Mouse (Mus musculus) megakaryocyte, adult 5-6 weeks (primary cell): ENCODE data around the gene Wapl. TPM values are rescaled to one million over a fixed set of nuclear protein-coding genes. Genes with fewer than 3 reads are reported as not detected.

Experiments
- ATAC-seq: 2 replicates; pipeline ENCODE4 v1.8.0; 2016; ENCODE audit warnings: mild to moderate bottlenecking, inconsistent platforms; ENCODE audit not compliant: poor library complexity, severe bottlenecking
- total RNA-seq, 2 experiments: library from RNA; stranded (forward) in 1 of 2; stranded (reverse) in 1 of 2; fragments of 153-499, 151-499 nt in 1 of 2; fragments of 221-1000, 200-1000 nt in 1 of 2; gene quantifications; 2 replicates each; pipeline versions ENCODE4 v1.2.3 to v1.2.4; 2015 to 2017

Wapl gene
- total RNA-seq, 2 experiments from 2014 or later, result 71.7 to 94.2 TPM

DNA sequence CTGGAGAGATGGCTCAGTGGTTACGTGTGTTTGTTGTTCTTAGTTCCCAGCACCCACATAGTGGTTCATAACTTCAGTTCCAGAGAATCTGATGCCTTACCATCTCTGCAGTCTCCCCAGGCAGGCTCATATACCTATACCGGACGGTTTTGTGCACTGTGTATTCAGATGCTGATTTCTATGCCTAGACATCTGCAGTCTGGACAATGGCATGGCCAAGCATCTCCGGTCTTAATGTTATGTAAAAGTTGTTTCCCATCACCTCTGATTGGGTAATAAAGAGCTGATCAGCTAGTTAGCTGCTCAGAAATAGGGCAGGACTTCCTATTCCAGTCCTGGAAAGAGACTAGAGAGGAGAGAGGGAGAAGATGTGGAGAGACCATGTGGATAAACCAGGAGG, 20.2 kb downstream of the Wapl start:
- no peak for ATAC-seq

DNA sequence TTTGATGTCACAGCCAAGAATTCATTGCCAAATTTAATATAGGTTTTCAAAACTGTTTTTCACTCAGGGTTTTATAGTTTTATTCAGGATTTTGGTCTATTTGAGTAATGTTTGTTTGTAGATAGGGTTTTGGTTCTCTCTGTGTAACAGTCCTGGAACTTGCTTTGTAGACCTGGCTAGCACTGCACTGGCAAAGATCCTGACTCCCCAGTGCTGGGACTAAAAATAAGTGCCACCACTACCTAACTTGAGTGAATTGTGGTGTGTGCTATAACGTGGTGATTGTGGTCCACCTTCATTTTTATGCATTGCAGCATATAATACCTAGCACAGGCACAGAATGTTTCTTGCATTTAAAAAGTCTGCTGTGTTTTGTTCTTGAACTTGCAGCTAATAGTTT, 23.6 kb downstream of the Wapl start:
- no peak for ATAC-seq

GRCm38 (mm10) chr14:34710209-34710608, 36.5 kb downstream of the Wapl start:
- no peak for ATAC-seq

DNA sequence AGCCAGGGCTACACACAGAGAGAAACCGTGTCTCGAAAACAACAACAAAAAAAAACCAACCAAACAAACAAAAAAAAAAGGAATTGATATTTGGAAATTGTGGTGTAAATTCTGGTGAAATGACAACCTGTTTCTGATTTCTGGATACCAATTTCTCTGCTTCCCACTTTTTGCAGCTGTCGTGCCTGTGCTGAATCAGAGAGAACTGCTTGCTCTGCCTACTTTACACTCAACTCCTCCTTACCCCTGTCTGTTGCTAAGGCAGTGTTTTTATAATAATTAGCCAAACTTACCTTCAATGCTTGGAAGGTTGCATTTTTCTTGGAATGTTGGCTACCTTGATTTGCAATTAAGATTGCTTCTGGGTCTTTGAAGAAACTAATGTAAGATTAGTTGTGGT, 38.3 kb downstream of the Wapl start:
- ATAC-seq, result no peak

DNA sequence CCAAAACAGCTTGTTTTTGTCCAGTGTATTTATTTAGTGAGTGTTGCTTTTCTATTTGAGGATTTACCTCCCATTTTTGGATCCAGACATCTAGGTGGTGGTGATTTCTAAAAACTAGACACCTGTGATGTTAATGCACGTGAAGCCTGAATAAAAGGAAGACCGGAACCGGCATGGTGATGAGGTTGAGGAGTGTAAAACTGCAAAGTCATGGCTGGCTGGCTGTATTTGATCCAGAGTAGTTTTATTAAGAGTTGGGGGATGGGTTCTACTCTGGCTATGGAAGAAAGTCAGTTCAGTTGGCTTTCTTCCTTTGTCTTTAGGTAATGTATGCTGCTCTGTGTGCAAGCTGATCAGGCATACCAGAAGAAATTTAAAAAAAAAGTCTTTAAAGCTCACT, 39.1 kb downstream of the Wapl start:
- ATAC-seq, result no peak

GRCm38 (mm10) chr14:34718150-34718549, 44.4 kb downstream of the Wapl start:
- ATAC-seq, result no peak

DNA sequence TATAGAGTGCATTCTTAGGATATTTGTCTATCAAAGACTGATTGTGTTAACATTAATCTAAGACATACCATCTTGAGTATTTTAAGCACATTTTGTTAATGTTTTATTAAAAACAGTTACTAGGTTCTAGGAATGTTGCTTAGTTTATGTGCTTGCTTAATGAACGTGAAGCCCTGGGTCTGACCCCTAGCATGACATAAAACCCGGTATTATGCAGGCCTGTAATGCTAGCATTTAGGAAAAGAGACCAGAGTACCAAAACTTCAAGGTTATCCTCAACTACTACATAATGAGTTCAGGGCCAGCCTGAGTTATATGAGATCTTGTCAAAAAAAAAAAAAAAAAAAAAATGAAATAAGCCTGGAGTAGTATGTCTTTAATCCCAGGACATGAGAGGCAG, 54.0 kb downstream of the Wapl start:
- no peak for ATAC-seq

GRCm38 (mm10) chr14:34735405-34735804, 61.7 kb downstream of the Wapl start:
- no peak for ATAC-seq

GRCm38 (mm10) chr14:34745401-34745800, 71.7 kb downstream of the Wapl start:
- no peak for ATAC-seq

GRCm38 (mm10) chr14:34755731-34756130, 82.0 kb downstream of the Wapl start:
- ATAC-seq, result no peak

DNA sequence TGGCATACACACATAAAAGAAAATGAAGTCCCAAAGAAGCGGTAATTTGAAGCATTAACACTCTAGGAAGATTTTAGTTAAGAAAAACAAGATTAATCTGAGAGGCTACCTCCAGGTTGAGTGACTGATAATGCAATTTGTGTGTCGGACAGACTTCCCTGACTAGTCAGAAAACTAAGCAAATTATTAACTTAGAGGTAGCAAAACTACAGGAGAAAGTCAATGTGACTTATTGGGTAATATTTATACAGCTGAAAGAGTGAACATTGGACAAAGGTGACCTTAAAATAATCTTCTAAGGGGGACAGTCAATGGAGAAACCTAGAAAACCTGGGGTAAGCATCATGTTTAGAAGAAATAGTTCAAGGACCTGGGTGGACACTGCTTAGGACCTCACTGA, 86.2 kb downstream of the Wapl start:
- ATAC-seq, result no peak

DNA sequence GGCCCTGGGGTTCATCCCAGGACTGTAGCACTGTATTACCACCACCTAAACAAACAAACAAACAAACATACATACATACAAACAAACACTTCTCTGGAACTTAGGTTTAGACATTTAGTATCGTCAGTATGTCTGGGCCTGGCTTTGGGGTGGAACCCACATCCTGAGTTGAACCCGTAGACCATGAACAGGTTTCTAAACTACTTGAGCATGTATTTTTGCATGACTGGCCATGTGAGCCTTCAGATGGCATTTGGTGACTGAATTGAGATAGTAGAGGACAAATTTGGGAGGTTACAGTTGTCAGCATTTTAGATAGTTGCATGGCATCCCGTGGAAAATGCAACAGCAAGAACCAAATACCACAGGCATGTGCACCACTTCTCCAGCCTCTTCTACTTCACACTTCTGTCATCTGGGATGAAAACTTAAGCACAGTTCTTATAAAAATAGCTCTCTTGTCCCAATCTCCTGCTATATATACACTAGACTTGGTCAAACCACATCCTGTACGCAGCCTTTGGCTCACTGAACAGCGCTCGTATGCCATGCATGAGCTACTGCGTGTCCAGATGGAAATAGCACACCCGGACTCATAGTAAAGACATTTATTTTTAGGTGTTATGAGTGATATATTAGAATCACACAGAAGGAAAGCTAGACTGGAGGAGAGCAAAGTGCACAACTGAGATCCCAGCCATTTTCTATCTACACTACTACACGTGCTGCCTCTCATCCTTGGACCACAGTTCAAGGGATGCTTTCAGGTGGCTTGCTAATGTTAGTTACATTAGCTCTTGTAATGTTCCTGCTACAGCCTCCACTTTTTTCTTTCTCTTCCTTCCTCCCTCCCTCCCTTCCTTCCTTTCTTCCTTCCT, 87.6 kb downstream of the Wapl start:
- no peak for ATAC-seq

DNA sequence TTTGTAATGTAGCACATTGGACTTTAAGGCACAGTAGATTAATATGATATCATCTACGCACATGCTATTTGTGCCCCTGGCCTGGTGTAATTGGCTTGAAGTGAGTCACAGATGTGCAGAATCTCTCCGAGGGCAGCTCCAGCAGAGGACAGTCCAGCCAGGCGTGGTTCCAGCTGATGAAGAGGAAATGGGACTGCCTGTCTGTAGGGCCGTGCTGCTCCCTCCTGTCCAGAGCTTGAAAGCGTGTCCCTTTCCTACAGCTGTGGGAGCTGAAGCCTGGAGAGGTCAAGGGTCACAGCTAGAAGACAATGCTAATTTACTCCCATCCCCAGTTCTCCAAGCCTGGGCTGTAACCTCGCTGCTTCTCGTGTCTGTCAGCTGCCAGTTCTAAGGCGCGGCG, 89.0 kb downstream of the Wapl start:
- ATAC-seq, result no peak

DNA sequence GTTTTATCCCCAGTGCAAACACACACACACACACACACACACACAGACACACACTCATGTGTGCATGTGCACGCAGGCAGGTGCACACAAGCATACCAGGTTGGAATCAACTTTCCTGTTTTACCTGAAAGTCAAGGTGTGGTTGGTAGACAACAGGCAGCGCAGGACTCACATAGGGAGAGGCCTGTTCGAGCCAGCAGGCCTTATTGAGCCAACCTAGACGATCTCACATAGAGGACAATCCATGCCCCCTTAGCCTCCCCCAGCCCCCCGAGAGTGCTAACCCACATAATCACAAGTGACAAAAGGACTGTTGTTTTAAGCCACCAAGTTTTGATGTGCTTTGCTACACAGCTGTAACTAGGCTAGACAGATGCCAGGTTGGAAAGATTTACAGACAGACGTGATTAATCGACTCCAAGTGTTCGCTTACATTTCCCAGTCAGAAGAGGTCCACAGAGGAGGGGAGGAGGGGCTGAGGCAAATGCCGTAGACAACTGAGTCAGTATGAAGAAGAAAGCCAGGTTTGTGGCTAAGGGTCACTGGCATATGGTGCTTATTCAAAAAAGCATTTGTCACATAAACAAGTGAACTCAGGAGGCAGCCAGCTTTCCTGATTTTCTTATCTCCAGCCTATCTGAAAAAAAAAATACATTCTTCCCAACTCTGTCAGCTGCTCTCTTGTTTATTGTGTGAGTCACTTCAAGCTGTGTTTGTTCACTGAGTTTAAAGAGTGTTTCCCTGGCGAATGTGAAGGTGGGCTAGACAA, 90.2 kb downstream of the Wapl start:
- no peak for ATAC-seq

- no peak for ATAC-seq
These were observed 91.2 kb downstream of the Wapl start for GRCm38 (mm10) chr14:34764908-34765307.

- ATAC-seq, result no peak
These were observed 91.7 kb downstream of the Wapl start for GRCm38 (mm10) chr14:34765380-34765779.

GRCm38 (mm10) chr14:34766181-34766580, 92.5 kb downstream of the Wapl start:
- no peak for ATAC-seq

GRCm38 (mm10) chr14:34768373-34768772, 94.6 kb downstream of the Wapl start:
- ATAC-seq, result peak; percentile 67

DNA sequence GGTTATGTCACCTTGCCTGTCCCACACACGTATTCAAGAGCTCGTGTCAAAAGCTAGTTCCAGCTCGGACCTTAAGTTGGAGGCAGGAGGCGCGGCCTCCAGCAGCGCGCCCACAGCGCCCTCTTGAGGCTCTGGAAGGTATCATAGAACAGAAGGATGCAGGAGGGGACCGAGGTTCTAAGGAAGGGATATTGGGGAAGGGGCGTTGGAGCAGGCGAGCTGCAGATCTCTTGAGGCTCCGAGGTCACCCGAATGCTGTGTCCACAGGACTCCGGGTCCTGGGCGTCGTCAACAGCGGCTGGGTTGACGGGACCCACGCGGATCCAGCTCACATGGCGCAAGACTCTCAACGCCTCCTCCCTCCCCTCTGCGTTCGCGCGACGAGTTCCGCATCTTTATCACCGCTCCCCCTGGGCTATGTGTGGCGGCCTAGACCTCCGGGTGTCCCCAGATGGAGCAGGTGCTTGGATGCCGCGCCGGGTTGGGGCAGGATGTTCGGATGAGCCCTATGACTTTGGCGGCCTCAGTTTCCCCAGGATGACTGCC, 95.4 kb downstream of the Wapl start:
- peak; percentile 84 for ATAC-seq

DNA sequence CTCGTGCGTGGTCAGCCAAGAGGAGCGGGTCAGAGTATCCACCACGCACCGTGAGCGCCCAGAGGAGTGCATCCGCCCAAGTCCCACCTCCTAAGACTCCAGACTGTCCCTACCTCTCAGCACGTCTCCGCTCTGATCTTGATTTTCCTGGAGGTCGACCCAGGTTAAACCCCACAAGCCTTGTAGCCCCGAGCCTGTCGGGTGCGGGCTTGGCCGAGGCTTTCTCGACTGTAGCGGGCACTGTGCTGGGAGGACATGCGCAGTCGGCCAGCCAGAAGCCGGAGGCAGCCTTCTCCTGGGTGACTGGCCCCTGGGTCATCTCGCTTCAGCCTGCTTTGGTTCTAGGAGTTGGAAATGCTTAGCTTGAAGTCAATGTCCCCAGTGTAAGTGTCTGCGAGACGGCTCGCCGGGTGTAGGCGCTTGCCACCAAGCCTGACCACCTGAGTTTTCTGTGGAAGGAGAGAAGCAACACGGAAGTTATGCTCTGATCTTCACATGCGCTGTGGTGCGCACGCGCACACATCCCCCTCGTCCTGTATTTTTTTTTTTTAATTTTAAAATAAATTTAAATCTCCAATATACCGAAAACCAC, 95.9 kb downstream of the Wapl start:
- ATAC-seq, result peak; percentile 20

DNA sequence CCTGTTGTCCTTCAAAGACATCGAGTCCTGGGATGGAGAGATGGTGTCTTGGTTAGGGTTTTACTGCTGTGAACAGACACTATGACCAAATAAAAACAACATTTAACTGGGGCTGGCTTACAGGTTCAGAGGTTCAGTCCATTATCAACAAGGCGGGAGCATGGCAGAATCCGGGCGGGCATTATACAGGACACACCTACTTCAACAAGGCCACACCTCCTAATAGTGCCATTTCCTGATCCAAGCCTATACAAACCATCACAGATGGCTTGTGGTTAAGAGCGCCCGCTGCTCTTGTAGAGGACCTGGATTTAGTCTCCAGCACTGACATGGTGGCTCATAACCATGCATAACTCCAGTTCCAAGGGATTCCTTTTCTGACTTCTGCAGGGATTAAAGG, 96.7 kb downstream of the Wapl start:
- ATAC-seq, result no peak
